Mouse (Mus musculus): ENCODE results near the gene Nol11. TPM values are rescaled to one million over a fixed set of nuclear protein-coding genes. Genes with fewer than 3 reads are reported as not detected.
"Not testable (repeated sequence)": the region's sequence is repeated elsewhere in the genome, so short reads cannot be mapped to it uniquely, and the experiment has no call there.

Gene Nol11
- polyA plus RNA-seq, 1 experiment from 2014 or later: 15.5 TPM

DNA sequence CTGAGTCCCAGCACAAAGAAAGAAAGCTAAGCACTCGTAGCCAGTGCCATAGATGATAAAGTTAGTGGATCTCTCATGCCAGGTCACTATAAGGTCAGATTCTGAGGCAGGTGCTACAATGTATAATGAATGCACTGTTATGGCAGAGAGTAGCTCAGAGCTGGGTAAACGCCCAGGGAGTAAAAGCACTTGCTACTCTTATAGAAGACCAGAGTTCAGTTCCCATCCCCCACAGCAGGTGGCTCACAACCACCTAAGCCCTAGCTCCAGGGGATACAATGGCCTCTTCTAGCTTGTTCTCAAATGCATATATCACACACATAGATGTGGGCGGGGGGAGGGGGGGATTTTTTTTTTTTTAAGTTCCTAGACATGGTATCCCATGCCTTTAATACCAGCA lies 53.4 kb downstream of the Nol11 start:
- Histone ChIP-seq H3K4me3 (ENCODE audit: low read depth, low read length) (no peak overlapping the region), H3K9ac (replicated peaks; ENCODE audit: low read depth) (no peak overlapping the region), H3K4me2 (replicated peaks; ENCODE audit: low read depth, low read length) (no peak overlapping the region), H3K27ac (ENCODE audit: low read length) (no peak overlapping the region), H3K4me1 (ENCODE audit: insufficient read depth, low read depth, low read length) (peaks cover 5% of the 10 kb centered on the region; the same call in 1 of the 2 replicates), H3K27me3 (replicated peaks; ENCODE audit: insufficient read depth, low read length) (no peaks in the 10 kb centered on the region), H3K36me3 (ENCODE audit: insufficient read depth, low read length) (no peaks in the 10 kb centered on the region), H3K9me3 (ENCODE audit: low read length) (no peaks in the 10 kb centered on the region)
- DNase-seq (ENCODE audit: low spot score) (no peak), ATAC-seq (no peak)
- TF ChIP-seq CTCF (IDR thresholded peaks at IDR 0.05): no peak
- TF ChIP-seq EP300 (IDR thresholded peaks at IDR 0.05): no peak
- 41% methylated on average over 3 of the region's 3 CpGs for WGBS

DNA sequence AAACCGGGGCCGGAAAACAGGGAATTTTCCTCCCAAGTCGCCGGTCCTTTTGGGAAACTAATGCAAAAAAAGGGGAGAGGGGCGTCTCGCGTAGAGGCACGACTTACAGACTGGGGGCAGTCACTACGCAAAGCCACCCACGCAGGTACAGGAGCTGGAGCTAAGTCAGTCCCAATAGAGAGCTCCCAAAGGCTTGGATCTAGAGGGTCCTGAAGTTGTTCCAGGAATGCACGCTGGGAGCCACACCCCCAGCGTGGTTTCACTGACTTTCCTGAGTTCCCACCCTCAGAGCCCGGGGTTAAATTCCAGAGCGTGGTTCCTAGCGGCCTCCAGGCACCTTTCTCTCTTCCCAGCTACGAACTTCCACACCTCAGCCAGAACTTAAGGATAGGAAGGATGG lies 56.8 kb downstream of the Nol11 start:
- ATAC-seq (peak; percentile 30), DNase-seq (ENCODE audit: low spot score) (peak; percentile 52)
- peak overlapping the region; percentile 91 for H3K9ac ChIP-seq (replicated peaks; ENCODE audit: low read depth)
- H3K27ac ChIP-seq (ENCODE audit: low read length): peak overlapping the region; percentile 71
- H3K36me3 ChIP-seq (ENCODE audit: insufficient read depth, low read length): no peaks in the 10 kb centered on the region
- H3K9me3 ChIP-seq (ENCODE audit: low read length): no peaks in the 10 kb centered on the region
- peak overlapping the region; percentile 89 for H3K4me3 ChIP-seq (ENCODE audit: low read depth, low read length)
- H3K4me2 ChIP-seq (replicated peaks; ENCODE audit: low read depth, low read length): peak overlapping the region; percentile 96
- no peak for TF ChIP-seq CTCF (IDR thresholded peaks at IDR 0.05)
- no peak for TF ChIP-seq EP300 (IDR thresholded peaks at IDR 0.05)
- peaks cover 5% of the 10 kb centered on the region; the same call in 1 of the 2 replicates for H3K4me1 ChIP-seq (ENCODE audit: insufficient read depth, low read depth, low read length)
- 1% methylated on average over 16 of the region's 16 CpGs for WGBS
- H3K27me3 ChIP-seq (replicated peaks; ENCODE audit: insufficient read depth, low read length): no peaks in the 10 kb centered on the region

DNA sequence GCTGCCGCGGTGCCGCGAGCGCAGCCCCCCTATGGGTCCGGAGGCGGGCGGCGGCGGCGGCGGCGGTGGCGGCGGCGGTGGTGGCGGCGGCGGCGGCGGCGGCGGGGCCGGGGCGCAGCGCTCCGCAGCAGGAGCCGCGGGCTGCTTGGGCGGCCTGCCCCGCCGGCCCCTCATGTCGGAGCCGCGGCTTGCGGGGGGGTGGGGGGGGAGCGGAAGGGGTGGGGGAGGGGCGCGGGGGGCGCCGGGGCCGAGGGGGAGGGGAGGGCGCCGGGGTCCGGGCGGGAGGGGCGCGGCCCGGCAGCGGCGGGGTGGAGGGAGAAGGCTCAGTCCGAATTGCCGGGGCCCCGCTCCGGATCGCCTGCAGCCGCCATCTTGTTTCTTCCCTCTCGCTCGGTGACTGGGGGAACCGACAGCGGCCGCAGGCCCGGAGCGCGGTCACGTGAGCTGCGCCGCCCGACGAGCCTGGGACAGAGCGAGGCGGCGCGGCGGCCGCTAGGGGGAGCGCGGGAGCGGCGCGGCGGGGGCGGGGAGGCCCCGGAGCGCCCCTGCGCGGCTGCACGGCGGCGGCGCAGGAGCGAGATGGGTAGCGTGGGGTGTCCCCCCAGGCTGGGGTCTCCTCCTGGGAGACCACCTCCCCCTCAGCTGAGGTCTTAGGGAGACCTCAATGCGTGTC lies 57.3 kb downstream of the Nol11 start, which contains the start of gene Bptf:
TSS of gene Bptf (minus strand) at position 379 of the 673 bp plus-strand sequence.
- peak; percentile 98 for ATAC-seq
- no peaks in the 10 kb centered on the region for H3K9me3 ChIP-seq (ENCODE audit: low read length)
- H3K4me1 ChIP-seq (ENCODE audit: insufficient read depth, low read depth, low read length): peaks cover 5% of the 10 kb centered on the region; the same call in 1 of the 2 replicates
- WGBS: 0% methylated on average over 16 of the region's 94 CpGs
- peak; percentile 96 for DNase-seq (ENCODE audit: low spot score)
- peak within 1 kb of the TSS; percentile 96 for H3K4me2 ChIP-seq (replicated peaks; ENCODE audit: low read depth, low read length)
- TF ChIP-seq CTCF (IDR thresholded peaks at IDR 0.05) (peak; percentile 69), EP300 (IDR thresholded peaks at IDR 0.05) (no peak)
- H3K36me3 ChIP-seq (ENCODE audit: insufficient read depth, low read length): no peaks in the 10 kb centered on the region
- peak within 1 kb of the TSS; percentile 91 for H3K9ac ChIP-seq (replicated peaks; ENCODE audit: low read depth)
- H3K4me3 ChIP-seq (ENCODE audit: low read depth, low read length): peak within 1 kb of the TSS; percentile 89
- H3K27me3 ChIP-seq (replicated peaks; ENCODE audit: insufficient read depth, low read length): no peaks in the 10 kb centered on the region
- H3K27ac ChIP-seq (ENCODE audit: low read length): peak within 1 kb of the TSS; percentile 98

DNA sequence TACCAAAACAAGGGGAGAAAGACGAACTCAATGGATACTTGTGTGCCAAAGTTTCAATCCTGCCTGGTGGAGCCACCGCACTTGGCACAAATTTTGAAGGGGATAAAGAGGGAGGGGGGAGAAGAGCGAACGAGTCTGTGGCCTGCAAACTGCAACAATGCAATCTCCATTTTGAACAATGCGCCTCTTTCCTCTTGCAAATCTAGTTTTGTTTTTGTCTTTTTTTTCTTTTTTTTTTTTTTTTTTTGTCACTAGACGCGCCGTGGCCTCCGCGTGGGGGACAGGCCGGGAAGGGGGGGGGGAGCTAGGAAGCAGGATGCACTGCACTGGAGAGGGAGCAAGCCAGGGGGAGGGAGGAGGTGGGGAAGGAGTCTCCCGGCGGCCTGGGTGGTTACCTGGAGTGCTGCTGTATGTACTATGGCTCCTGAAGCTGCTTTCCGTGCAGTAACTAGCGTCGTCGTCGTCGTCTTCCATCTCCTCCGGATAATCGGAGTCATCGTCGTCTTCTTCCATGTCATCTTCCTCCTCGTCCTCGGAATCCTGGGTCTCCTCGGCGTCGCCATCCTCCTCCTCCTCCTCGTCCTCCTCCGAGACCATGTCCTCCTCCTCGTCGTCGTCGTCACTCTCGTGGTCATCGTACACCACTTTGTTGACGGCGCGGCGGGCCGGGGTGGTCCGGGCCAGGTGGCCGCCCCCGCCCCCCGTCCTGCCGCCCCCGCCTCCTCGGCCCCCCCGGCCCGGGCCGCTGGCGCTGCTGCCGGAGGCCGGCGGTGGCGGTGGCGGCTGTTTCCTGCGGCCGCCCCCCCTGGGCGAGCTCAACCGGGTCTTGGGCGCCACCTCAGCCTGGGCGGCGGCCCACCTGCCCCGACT lies 58.1 kb downstream of the Nol11 start:
- peak overlapping the region; percentile 91 for H3K9ac ChIP-seq (replicated peaks; ENCODE audit: low read depth)
- peak overlapping the region; percentile 98 for H3K27ac ChIP-seq (ENCODE audit: low read length)
- peak; percentile 77 for DNase-seq (ENCODE audit: low spot score)
- peak overlapping the region; percentile 96 for H3K4me2 ChIP-seq (replicated peaks; ENCODE audit: low read depth, low read length)
- TF ChIP-seq CTCF (IDR thresholded peaks at IDR 0.05): no peak
- no peak for TF ChIP-seq EP300 (IDR thresholded peaks at IDR 0.05)
- no peaks in the 10 kb centered on the region for H3K27me3 ChIP-seq (replicated peaks; ENCODE audit: insufficient read depth, low read length)
- under 1% methylated on average over 42 of the region's 65 CpGs for WGBS
- H3K36me3 ChIP-seq (ENCODE audit: insufficient read depth, low read length): no peaks in the 10 kb centered on the region
- H3K4me3 ChIP-seq (ENCODE audit: low read depth, low read length): peak overlapping the region; percentile 89
- no peaks in the 10 kb centered on the region for H3K9me3 ChIP-seq (ENCODE audit: low read length)
- H3K4me1 ChIP-seq (ENCODE audit: insufficient read depth, low read depth, low read length): peaks cover 5% of the 10 kb centered on the region; the same call in 1 of the 2 replicates
- peak; percentile 77 for ATAC-seq

DNA sequence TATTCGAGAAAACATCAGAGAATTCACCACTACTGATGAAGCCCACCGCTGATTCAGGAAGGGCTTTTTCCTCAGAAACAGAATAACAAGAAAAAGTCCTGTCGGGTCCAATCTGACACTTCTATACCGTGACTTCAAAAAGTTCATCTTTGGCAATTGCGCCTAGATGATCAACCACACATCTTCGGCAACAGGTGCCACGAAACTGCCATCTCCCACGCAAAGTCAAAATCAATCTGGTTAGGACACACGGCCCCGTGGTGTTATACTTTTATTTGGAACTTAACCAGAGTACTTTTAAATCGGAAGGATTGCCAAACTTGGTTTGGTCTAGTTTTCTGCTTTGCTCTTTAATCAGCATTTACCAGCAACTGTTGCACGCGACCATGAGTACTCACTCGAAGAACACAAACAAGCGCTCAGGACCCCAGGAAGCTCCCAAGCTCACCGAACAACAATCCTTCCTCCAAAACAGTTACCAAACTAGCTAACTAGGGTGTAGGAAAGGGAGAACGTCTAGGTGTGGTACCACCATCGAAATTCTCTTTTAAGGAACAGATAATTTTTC lies 58.9 kb downstream of the Nol11 start:
- DNase-seq (ENCODE audit: low spot score): peak; percentile 11
- H3K4me2 ChIP-seq (replicated peaks; ENCODE audit: low read depth, low read length): peak overlapping the region; percentile 96
- H3K36me3 ChIP-seq (ENCODE audit: insufficient read depth, low read length): no peaks in the 10 kb centered on the region
- peak overlapping the region; percentile 91 for H3K9ac ChIP-seq (replicated peaks; ENCODE audit: low read depth)
- H3K9me3 ChIP-seq (ENCODE audit: low read length): no peaks in the 10 kb centered on the region
- no peaks in the 10 kb centered on the region for H3K27me3 ChIP-seq (replicated peaks; ENCODE audit: insufficient read depth, low read length)
- peaks cover 5% of the 10 kb centered on the region; the same call in 1 of the 2 replicates for H3K4me1 ChIP-seq (ENCODE audit: insufficient read depth, low read depth, low read length)
- WGBS: under 1% methylated on average over 18 of the region's 18 CpGs
- peak overlapping the region; percentile 98 for H3K27ac ChIP-seq (ENCODE audit: low read length)
- no peak for ATAC-seq
- TF ChIP-seq EP300 (IDR thresholded peaks at IDR 0.05) (no peak), CTCF (IDR thresholded peaks at IDR 0.05) (no peak)
- peak overlapping the region; percentile 89 for H3K4me3 ChIP-seq (ENCODE audit: low read depth, low read length)

DNA sequence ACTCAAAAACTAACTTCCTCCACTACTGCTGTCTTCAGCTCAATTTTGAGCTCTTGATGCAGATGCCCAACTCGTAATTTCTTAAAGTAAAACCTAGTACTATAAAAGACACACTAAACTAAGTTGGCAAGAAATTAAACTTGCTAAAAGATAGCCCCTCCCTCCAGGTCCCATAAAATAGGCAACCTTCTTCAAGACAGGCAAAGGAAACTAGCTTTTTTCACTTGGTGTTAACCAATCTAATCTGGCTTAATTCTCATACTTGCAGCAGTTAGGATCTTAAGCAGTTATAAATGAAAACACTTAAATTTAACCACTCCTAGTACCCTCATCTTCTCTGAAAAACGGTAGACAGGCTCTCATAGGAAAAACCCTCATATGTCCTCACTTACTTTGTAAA lies 59.5 kb downstream of the Nol11 start:
- DNase-seq (ENCODE audit: low spot score) (no peak), ATAC-seq (no peak)
- Histone ChIP-seq H3K4me1 (ENCODE audit: insufficient read depth, low read depth, low read length) (peaks cover 10% of the 10 kb centered on the region; the same call in 1 of the 2 replicates), H3K36me3 (ENCODE audit: insufficient read depth, low read length) (no peaks in the 10 kb centered on the region), H3K9ac (replicated peaks; ENCODE audit: low read depth) (no peak overlapping the region), H3K27me3 (replicated peaks; ENCODE audit: insufficient read depth, low read length) (no peaks in the 10 kb centered on the region), H3K4me2 (replicated peaks; ENCODE audit: low read depth, low read length) (peak overlapping the region; percentile 96), H3K9me3 (ENCODE audit: low read length) (no peaks in the 10 kb centered on the region), H3K27ac (ENCODE audit: low read length) (no peak overlapping the region), H3K4me3 (ENCODE audit: low read depth, low read length) (peak overlapping the region; percentile 89)
- WGBS: 8% methylated on average over 2 of the region's 2 CpGs
- TF ChIP-seq CTCF (IDR thresholded peaks at IDR 0.05): no peak
- TF ChIP-seq EP300 (IDR thresholded peaks at IDR 0.05): no peak

DNA sequence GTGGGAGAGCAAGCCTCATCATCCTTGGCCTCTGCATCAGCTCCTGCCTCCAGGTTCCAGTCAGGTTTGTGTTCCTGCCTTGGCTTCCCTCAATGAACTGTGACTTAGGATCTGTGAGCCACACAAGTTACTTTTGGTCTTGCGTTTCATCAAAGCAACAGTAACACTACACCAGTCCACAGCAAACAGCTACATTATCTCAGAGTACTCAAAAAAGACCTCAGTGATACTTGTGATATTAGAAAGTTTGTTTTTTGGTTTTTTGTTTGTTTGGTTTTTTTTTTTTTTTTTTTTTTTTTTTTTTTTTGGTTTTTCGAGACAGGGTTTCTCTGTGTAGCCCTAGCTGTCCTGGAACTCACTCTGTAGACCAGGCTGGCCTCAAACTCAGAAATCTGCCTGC lies 62.5 kb downstream of the Nol11 start:
- not testable (repeated sequence) for H3K27ac ChIP-seq (ENCODE audit: low read length); DNase-seq (ENCODE audit: low spot score); H3K9ac ChIP-seq (replicated peaks; ENCODE audit: low read depth); H3K4me3 ChIP-seq (ENCODE audit: low read depth, low read length); H3K36me3 ChIP-seq (ENCODE audit: insufficient read depth, low read length); H3K4me2 ChIP-seq (replicated peaks; ENCODE audit: low read depth, low read length); H3K9me3 ChIP-seq (ENCODE audit: low read length); ATAC-seq; H3K27me3 ChIP-seq (replicated peaks; ENCODE audit: insufficient read depth, low read length)
- WGBS: 91% methylated on average over 1 of the region's 2 CpGs
- H3K4me1 ChIP-seq (ENCODE audit: insufficient read depth, low read depth, low read length): peaks cover 11% of the 10 kb centered on the region; the same call in 1 of the 2 replicates
